Mouse (Mus musculus): ENCODE data around the gene Il5. TPM values are rescaled to one million over a fixed set of nuclear protein-coding genes. Genes with fewer than 3 reads are reported as not detected.

Gene Il5
- total RNA-seq, 1 experiment: not detected

DNA sequence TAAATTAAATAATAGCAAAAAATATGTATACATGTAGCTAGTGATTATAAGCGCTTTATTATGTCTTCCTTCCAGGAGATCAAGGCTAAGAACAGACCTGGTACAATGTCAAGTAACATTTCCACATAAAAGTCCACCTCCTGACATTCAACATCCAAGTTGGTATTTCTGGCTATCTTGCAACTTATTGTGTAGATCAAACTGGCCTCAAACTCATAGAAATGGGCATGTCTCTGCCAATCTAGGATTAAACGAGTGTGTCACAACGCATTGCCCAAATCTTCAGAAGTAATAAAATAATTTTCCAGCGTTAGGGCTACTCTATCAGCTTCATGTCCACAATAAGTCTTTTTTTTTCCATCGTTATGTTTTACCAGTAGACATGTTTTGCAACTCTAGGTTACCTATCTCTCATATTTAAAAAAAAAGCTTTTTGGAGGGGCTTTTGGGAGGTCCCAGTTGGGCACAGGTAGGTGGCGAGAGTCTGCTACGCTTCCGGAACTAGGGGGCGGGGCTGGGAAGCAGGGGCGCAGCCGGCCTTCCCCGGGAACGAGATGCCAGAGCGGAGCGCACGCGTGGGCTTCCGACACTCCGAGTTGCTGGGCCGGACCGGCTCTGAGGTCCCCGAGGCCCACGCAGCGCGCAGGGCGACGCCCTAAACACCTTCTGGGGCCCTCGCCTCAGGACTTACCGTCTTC, 14.2 kb upstream of the Il5 start:
- H3K9me3 ChIP-seq (ENCODE audit: control insufficient read depth, insufficient read depth, low read depth, low read length): no peaks in the 10 kb centered on the region
- H3K4me1 ChIP-seq (ENCODE audit: control insufficient read depth in 2 of 2, insufficient read depth in 2 of 2, low read length in 2 of 2, poor library complexity in 1 of 2): peaks cover 0 to 3% of the 10 kb centered on the region in 2 experiments; a peak in 2 of 4 replicates
- peak overlapping the region; percentile 84 for H3K27ac ChIP-seq (ENCODE audit: insufficient read depth, low read depth, low read length, poor library complexity, severe bottlenecking)
- H3K36me3 ChIP-seq (ENCODE audit: control insufficient read depth, insufficient read depth, low read length, poor library complexity, severe bottlenecking): peaks cover 6% of the 10 kb centered on the region
- in situ Hi-C loops (cut with MboI; ENCODE audit: low sequenced_read_pairs in 2 of 2, unreplicated experiment in 2 of 2): no loop called here
- H3K9ac ChIP-seq (ENCODE audit: insufficient read depth, low read depth, low read length, poor library complexity, severe bottlenecking): peak overlapping the region; percentile 95
- TF ChIP-seq CHD2 (IDR thresholded peaks at IDR 0.05; ENCODE audit: low read depth, low read length) (no peak), ZC3H11A (IDR thresholded peaks at IDR 0.05; ENCODE audit: borderline replicate concordance, low read depth, low read length) (no peak), HCFC1 (IDR thresholded peaks at IDR 0.05; ENCODE audit: borderline replicate concordance, insufficient read depth, low read length) (no peak), ZNF384 (IDR thresholded peaks at IDR 0.05; ENCODE audit: low read depth, low read length) (0 out of 2 replicates have a peak, but pooled peaks have one; percentile 16)
- peak overlapping the region; percentile 82 to 89 for H3K4me3 ChIP-seq (ENCODE audit: insufficient read depth in 1 of 2, low read depth in 1 of 2, low read length in 2 of 2, poor library complexity in 1 of 2, severe bottlenecking in 1 of 2)
- peak; percentile 25 for DNase-seq (ENCODE audit: low read depth, low spot score)

- DNase-seq (ENCODE audit: low read depth, low spot score): peak; percentile 80
- peaks cover 2% of the 10 kb centered on the region; the same call in 1 of the 2 replicates for H3K36me3 ChIP-seq (ENCODE audit: control insufficient read depth, insufficient read depth, low read length, poor library complexity, severe bottlenecking)
- H3K4me3 ChIP-seq (ENCODE audit: insufficient read depth in 1 of 2, low read depth in 1 of 2, low read length in 2 of 2, poor library complexity in 1 of 2, severe bottlenecking in 1 of 2): peak within 1 kb of the TSS; percentile 82 to 89
- no peak for TF ChIP-seq CHD2 (IDR thresholded peaks at IDR 0.05; ENCODE audit: low read depth, low read length)
- 0 out of 2 replicates have a peak, but pooled peaks have one; percentile 46 for TF ChIP-seq ZNF384 (IDR thresholded peaks at IDR 0.05; ENCODE audit: low read depth, low read length)
- H3K4me1 ChIP-seq (ENCODE audit: control insufficient read depth in 2 of 2, insufficient read depth in 2 of 2, low read length in 2 of 2, poor library complexity in 1 of 2): peaks cover 0 to 3% of the 10 kb centered on the region in 2 experiments; a peak in 2 of 4 replicates
- in situ Hi-C loops (cut with MboI; ENCODE audit: low sequenced_read_pairs in 2 of 2, unreplicated experiment in 2 of 2): no loop called here
- H3K27ac ChIP-seq (ENCODE audit: insufficient read depth, low read depth, low read length, poor library complexity, severe bottlenecking): peak within 1 kb of the TSS; percentile 84
- no peaks in the 10 kb centered on the region for H3K9me3 ChIP-seq (ENCODE audit: control insufficient read depth, insufficient read depth, low read depth, low read length)
- H3K9ac ChIP-seq (ENCODE audit: insufficient read depth, low read depth, low read length, poor library complexity, severe bottlenecking): peak within 1 kb of the TSS; percentile 95
These were observed 13.5 kb upstream of the Il5 start, which contains the start of gene Rad50 for GRCm38 (mm10) chr11:53706934-53707717. Gene Rad50, minus strand, starts transcription at chr11:53707319.

DNA sequence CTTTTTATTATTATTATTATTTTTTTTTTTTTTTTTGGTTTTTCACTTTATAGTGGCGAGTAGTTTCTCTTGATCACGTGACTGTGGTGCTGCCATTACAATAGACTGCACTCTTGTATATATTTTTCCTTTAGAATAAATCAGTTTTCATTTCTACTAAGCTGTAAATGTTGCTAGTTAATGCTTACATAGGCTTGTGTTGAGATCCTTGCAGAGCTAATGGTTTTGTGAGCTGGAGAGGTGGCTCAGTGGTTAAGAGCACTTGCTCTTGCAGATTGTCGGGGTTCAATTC, 12.9 kb upstream of the Il5 start:
- H3K9me3 ChIP-seq (ENCODE audit: control insufficient read depth, insufficient read depth, low read depth, low read length): no peaks in the 10 kb centered on the region
- peaks cover 0 to 3% of the 10 kb centered on the region in 2 experiments; a peak in 2 of 4 replicates for H3K4me1 ChIP-seq (ENCODE audit: control insufficient read depth in 2 of 2, insufficient read depth in 2 of 2, low read length in 2 of 2, poor library complexity in 1 of 2)
- no peak overlapping the region for H3K27ac ChIP-seq (ENCODE audit: insufficient read depth, low read depth, low read length, poor library complexity, severe bottlenecking)
- in situ Hi-C loops (cut with MboI; ENCODE audit: low sequenced_read_pairs in 2 of 2, unreplicated experiment in 2 of 2): no loop called here
- no peak for TF ChIP-seq HCFC1 (IDR thresholded peaks at IDR 0.05; ENCODE audit: borderline replicate concordance, insufficient read depth, low read length)
- TF ChIP-seq MAFK (IDR thresholded peaks at IDR 0.05; ENCODE audit: insufficient read depth, low read depth, low read length): no peak
- TF ChIP-seq ZNF384 (IDR thresholded peaks at IDR 0.05; ENCODE audit: low read depth, low read length): no peak
- no peak for TF ChIP-seq CHD2 (IDR thresholded peaks at IDR 0.05; ENCODE audit: low read depth, low read length)
- TF ChIP-seq ZC3H11A (IDR thresholded peaks at IDR 0.05; ENCODE audit: borderline replicate concordance, low read depth, low read length): no peak
- H3K9ac ChIP-seq (ENCODE audit: insufficient read depth, low read depth, low read length, poor library complexity, severe bottlenecking): no peak overlapping the region; the same call in 1 of the 2 replicates
- H3K4me3 ChIP-seq (ENCODE audit: insufficient read depth in 1 of 2, low read depth in 1 of 2, low read length in 2 of 2, poor library complexity in 1 of 2, severe bottlenecking in 1 of 2): peak overlapping the region; percentile 82 to 89; a peak in 3 of 4 replicates
- DNase-seq (ENCODE audit: low read depth, low spot score): no peak
- peaks cover 2% of the 10 kb centered on the region; the same call in 1 of the 2 replicates for H3K36me3 ChIP-seq (ENCODE audit: control insufficient read depth, insufficient read depth, low read length, poor library complexity, severe bottlenecking)

DNA sequence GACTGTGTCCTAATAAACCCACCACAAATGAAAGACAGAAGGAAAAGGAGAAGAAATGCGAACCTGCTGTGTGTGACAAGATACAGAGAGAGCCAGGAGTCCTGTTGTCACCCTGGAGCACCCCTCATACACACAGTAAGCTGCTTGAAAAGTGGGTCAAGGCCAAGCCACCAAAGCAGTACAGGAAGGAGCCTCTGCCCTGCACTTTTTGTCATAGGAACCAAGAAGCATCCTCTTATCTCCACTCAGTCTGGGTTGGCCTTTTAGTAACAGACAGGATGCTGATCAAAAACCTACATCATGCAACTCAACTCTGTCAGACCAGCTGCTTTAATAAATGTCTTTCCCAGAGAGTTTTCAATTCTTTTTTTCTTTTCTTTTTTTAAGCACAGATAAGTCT, 893 bp upstream of the Il5 start:
- H3K27ac ChIP-seq (ENCODE audit: insufficient read depth, low read depth, low read length, poor library complexity, severe bottlenecking): no peak overlapping the region
- no peak for DNase-seq (ENCODE audit: low read depth, low spot score)
- H3K36me3 ChIP-seq (ENCODE audit: control insufficient read depth, insufficient read depth, low read length, poor library complexity, severe bottlenecking): no peaks in the 10 kb centered on the region
- H3K4me3 ChIP-seq (ENCODE audit: insufficient read depth in 1 of 2, low read depth in 1 of 2, low read length in 2 of 2, poor library complexity in 1 of 2, severe bottlenecking in 1 of 2): no peak overlapping the region
- no peaks in the 10 kb centered on the region for H3K4me1 ChIP-seq (ENCODE audit: control insufficient read depth in 2 of 2, insufficient read depth in 2 of 2, low read length in 2 of 2, poor library complexity in 1 of 2)
- in situ Hi-C loops (cut with MboI; ENCODE audit: low sequenced_read_pairs in 2 of 2, unreplicated experiment in 2 of 2): no loop called here
- H3K9ac ChIP-seq (ENCODE audit: insufficient read depth, low read depth, low read length, poor library complexity, severe bottlenecking): no peak overlapping the region
- no peaks in the 10 kb centered on the region for H3K9me3 ChIP-seq (ENCODE audit: control insufficient read depth, insufficient read depth, low read depth, low read length)
- TF ChIP-seq CHD2 (IDR thresholded peaks at IDR 0.05; ENCODE audit: low read depth, low read length) (no peak), ZNF384 (IDR thresholded peaks at IDR 0.05; ENCODE audit: low read depth, low read length) (no peak), ZC3H11A (IDR thresholded peaks at IDR 0.05; ENCODE audit: borderline replicate concordance, low read depth, low read length) (no peak), MAFK (IDR thresholded peaks at IDR 0.05; ENCODE audit: insufficient read depth, low read depth, low read length) (no peak), HCFC1 (IDR thresholded peaks at IDR 0.05; ENCODE audit: borderline replicate concordance, insufficient read depth, low read length) (no peak)
